Mouse (Mus musculus) inflammation-experienced regulatory T-cells, adult 6 months (primary cell): ENCODE data around the gene Lipi. TPM values are rescaled to one million over a fixed set of nuclear protein-coding genes. Genes with fewer than 3 reads are reported as not detected.

Experiments used
- ATAC-seq: one replicate; pipeline ENCODE4 v1.8.0; 2017
- polyA plus RNA-seq, 3 experiments: library from polyadenylated mRNA; unstranded; fragments of 100-300 nt; shearing (Covaris generic); gene quantifications; one replicate each; pipeline ENCODE4 v1.2.1; 2017

The Lipi gene
- polyA plus RNA-seq, result not detected

- no peak for ATAC-seq
Observed at GRCm38 (mm10) chr16:75585961-75586360, at the start of gene Lipi. Gene Lipi (minus strand): TSS chr16:75586061.

DNA sequence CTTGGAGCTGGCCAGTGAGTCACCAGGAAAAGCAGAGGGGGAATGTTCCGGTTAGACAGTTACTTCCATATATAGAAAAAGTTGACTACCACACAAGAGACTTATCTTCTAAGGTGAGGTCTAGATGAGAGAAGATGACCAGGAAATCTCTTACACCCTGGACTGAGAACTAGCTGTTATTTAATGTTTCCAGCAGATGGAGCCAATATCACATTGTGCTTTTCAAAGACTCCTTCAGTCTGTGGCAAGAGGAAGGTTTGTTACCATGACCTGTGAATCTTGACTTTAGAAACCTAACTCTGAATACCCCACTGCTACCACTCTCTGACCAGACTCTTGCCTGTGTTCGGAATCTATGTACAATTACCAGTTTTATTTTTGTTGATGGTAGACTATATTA lies 42.0 kb upstream of the Lipi start:
- ATAC-seq, result no peak

DNA sequence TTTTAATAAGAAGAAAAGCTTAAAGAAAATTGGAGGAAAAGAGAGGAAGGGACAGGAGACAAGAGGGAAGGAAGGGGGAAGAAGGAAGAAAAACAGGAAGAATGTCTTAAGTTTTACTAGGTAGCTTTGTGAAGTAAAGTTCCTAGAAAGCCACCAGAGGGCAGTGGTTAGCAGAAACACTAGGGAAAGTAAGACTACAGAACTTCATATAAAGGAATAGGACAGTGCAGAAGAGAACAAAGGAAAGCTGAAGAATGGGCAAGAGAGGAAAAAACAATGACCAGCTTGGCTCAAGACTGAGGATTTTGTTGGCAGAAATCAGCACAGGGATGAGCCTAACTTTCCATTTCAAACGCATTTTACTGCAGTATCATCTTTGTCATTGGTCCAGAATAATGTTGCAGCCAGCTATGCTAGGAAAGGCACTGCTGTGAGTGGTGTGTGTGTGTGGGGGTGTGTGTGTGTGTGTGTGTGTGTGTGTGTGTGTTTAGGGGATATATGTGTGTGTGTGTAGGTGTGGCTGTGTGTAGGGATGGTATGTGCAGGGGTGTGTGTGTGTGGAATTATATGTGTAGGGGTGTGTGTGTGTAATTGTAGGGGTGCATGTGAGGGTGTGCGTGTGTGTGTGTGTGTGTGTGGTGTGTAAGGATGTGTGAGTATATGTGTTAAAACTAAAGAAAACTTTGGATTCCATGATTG lies 31.9 kb upstream of the Lipi start:
- peak; percentile 91 for ATAC-seq

DNA sequence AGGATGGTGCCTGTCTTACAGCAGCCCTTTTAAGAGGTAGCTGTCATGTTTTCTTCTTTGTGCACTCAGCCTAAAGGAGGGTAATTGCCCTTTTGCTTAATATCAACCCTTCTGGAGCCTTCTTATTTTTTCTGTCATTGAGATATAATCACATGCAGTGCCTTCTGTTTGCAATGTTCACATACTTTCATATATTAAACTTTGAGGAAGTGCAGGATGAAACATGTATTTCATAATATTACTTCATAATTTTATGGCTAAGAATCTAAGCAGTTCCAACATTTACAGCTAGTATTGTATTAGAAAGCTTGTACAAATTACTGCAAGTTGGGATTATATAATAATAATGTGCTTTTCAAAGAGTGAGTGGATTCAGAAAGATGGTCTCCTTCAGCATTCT lies 26.7 kb upstream of the Lipi start:
- no peak for ATAC-seq

DNA sequence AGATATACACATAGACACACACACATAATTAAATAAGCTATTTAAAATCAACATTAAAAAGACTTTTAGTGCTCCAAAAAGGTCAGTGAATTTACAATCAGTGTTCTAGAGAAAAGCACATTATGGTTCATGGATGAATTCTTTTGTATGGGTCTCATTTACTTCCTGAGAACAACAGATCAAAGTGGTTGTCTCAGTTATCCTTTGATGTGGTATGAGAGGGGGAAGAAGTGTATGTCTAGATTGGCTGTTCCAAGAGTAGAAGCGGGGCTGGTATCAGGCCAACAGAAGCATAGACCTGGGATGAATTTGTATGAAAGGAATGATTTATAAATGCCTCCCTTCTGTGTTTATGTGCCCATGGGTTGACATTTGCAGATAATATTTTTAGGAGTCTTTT lies 20.6 kb upstream of the Lipi start:
- peak; percentile 85 for ATAC-seq

DNA sequence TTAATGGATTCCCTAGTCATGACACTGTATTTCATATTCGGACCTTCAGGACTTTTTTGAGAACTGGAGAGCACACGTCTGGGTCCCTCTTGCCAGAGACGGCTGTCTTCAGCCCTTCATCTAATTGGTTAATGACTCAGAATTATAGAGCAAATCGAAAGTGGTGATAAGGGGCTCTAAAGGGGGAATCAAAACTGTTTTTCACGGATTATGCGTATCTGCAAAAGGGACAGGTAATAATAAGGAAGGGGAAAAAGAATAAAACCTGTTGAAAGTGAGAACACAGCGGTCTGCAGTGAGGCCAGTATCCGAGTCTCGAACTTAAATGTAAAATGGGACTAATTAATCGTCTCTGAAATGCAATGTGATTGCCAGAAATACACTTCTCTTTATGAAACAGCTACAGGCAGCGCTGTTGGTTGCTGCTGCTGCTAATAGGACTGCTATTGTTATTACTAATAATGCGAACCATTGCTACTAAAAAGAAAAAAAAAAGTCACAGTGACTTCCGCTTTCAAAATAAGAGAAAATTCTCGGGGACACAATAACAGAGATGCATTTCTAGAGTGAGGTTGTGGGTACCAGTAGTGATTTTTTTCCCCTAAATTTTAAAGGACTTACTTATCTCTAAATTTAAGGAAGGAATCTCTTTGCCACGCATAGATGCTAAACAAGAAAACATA lies 7.8 kb upstream of the Lipi start:
- peak; percentile 21 for ATAC-seq

DNA sequence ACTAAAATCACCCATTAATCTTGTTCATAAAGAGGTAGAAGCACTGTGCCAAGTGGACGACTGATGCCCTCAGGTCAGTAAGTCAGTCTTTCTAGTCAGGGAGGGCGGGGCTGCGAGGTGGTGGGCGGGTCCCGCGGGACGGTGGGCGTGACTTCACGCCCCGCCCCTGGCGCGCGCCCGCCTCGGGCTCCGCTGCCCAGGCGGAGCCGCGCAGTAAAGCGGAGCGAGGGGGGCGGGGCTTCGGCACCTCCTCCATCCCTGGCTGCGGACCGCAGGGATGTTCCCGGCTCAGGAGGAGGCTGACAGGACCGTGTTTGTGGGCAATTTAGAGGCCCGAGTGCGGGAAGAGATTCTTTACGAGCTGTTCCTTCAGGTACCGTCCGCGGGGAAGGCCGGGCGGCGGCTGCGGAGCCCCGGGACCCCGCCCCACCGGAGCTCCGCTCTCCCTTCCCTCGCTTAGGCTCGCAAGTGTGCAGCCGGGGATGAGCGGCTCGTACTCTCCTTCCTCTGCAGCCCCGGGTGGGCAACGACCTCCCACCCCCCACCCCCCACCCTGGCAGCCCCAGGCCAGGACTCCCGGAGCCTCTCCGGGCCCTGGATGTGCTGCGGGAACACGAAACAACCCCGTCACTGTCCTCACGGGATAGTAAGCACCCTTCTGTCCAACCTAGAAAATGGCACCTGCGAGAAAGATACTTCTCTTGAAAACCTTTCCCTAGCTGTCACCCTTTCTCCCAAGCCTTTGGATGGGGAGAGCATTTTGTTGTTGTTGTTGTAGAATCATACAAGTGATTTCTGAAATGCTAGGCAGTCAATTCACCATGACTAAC lies 7.0 kb upstream of the Lipi start, which contains the start of gene Rbm11:
Rbm11 (plus strand) TSS at position 174 of the 830 bp plus-strand sequence.
- peak; percentile 84 for ATAC-seq

GRCm38 (mm10) chr16:75586466-75586865 lies 605 bp upstream of the Lipi start:
- ATAC-seq, result no peak

DNA sequence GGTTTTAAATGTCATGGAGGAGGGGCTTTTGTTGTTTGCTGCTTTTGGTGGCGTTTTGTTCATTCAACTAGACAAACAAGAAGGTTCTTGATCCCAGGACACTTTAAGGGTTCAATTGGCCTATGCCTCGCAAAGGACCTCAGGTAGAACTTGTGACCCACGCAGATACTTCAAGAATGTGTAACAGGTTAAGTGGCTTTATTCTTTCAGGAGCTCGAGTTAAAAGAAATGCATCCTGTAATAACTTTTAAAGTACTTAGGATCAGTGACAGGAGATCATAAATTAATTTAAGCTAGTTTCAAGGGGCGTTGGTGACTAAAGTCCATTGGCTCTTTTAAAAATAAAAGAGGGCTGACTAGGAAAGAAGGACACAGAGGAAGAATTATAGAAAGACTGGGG lies 3.6 kb downstream of the Lipi start:
- ATAC-seq, result no peak

DNA sequence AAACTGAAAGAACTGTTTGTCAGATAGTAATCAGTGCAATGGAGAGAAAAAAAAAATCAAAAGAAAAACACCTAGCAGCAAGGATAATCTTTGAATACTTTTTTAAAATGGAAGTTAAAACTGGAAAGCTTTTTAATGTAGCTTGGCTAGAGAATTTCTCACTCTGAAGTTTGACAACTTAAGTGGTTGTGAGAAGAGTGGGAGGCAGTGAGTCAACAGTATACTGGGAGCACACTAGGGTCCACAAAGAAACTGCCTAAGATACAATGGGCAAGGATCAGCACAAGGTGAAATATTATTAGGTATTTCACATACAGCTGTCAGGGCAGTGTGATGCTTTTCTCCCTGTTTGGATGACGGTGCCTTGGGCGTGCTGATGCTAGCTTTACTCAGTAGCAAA lies 23.0 kb downstream of the Lipi start:
- ATAC-seq, result no peak

DNA sequence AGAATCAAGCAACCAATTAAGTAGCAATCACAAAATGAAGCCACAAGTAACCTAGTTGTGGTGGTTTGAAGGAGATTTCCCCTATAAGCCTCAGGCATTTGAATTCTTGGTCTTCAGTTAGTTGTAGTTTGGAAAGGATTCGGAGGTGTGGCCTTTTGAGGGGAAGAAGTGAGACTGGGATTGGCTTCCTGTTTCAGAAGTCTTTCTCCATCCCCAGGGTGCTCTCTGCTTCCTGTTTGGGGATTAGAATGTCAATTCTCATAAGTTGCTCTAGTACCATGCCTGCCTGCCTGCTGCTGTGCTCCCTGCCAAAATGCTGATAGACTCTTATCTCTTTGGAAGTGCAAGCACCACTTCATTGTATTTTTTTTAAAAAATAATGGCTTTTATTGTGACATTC lies 40.6 kb downstream of the Lipi start:
- no peak for ATAC-seq

DNA sequence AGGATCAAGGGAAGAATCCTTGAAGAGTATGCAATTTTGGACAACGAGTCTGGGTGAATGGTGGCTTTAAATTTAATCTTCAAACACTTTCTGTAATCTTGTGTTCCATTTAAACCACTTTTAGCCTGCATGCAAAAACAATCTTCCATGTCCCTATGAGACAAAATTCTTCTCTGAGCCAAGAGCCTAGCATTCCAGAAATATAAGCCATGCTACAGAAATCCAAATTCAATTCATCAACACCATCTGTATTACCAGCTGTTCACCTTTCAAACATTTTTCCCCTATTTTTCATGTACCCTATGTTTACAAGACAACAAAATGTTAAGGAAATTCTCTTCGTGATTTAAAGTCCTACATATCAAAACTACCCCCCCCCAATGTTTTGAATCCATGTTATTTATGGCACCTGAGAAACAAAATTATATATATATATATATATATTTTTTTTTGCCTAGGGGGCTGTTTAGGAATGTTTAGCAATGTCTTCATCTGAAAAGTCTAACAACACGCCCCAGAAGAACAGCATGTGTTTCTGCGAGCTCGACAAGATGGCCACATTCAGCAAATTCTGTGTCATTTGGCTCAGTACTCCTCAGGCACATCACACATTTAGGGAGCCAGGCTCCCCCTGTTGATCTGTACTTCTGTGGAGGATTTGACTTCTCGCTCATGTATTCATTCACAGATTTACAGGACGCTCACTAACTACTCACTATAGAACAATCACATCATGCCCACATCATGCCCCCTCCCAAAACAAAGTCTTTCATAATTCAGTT lies 47.9 kb downstream of the Lipi start:
- no peak for ATAC-seq

DNA sequence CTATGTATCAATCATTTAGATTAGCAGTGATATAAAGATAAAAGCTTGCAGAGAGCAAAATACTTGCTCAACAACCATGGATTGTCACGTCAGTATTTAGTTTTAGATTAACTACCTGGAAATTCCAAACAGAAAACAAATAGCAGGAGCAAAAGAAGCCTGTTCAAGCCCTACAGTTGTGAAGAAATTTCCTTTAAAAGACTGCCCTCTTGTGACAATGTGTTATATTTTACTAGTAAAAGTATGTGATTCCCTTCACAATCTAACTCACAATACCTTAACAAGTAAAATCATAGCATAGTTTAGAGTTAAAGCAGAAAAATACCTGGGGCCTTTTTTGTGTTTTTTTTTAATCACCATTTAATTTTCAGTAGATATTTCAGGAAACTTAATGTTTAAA lies 54.2 kb downstream of the Lipi start:
- ATAC-seq, result no peak

- ATAC-seq, result no peak
Observed at GRCm38 (mm10) chr16:75496568-75496967, 89.3 kb downstream of the Lipi start.

Other genes with a start within 250 kb of the Lipi start
- gene Rbm11, start 6.8 kb upstream of the Lipi start, polyA plus RNA-seq, result 1 to 10 TPM in 2 of 3 experiments, under 1 TPM in 1; 0.69 to 2.5 (median 1.5) TPM
- gene Hspa13, start 181.0 kb upstream of the Lipi start, polyA plus RNA-seq, result 10 to 100 TPM in 2 of 3 experiments, 1 to 10 TPM in 1; 8.5 to 14.0 (median 12.6) TPM